Mouse (Mus musculus) urinary bladder, postnatal 4 days (tissue): ENCODE results near the gene Gbf1.
"Not testable (repeated sequence)": the region's sequence is repeated elsewhere in the genome, so short reads cannot be mapped to it uniquely, and the experiment has no call there.

Experiments used
- DNase-seq, 2 experiments: peaks; one replicate each; pipeline ENCODE4 v3.0.0; 2021 to 2022; ENCODE audit warnings: low spot score in 2 of 2

Gbf1 gene

DNA sequence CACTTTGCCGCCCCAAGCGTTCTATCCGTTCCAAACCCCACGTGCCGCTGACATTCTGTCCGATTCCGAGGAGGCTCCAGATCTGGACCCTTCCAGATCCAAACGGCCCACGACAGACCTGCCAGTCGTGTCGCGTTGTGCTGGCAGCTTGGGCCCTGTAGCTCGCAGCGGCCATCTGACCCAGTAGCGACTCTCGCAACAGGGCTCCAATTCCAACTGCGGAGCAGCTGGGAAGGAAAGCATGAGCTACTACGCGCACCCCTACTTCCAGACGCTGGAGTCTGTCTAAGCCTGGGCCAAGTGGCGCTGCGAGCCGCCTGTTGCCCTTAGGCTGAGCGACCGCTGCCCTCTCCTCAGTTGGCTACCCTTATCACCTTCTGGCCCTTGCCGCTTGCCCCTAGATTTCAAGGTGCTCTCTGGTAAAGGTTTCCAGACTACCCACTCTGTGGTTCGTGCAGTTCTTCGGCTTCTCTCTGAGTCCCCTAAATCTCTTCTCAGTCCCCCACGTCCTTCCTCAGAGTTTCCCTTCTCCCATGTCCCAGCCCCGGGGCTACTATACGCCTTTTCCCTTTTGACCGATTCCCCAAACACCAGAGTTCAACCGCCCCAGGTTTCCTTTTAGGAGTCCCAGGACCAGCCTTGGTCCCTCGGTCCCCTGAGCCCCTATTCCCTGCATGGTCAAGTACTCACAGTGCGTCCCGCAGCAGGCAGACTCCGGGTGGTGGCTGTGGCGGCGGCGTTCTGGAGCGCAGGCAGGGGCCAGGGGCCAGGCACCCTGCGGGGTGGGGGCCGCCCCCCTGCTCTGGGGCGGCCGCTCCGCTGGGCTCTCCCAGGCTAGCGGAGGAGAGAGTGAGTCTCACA lies 4.6 kb upstream of the Gbf1 start, which contains the start of gene Pitx3:
TSS of gene Pitx3 (minus strand) at position 816 of the 861 bp plus-strand sequence.
- DNase-seq = no peak

DNA sequence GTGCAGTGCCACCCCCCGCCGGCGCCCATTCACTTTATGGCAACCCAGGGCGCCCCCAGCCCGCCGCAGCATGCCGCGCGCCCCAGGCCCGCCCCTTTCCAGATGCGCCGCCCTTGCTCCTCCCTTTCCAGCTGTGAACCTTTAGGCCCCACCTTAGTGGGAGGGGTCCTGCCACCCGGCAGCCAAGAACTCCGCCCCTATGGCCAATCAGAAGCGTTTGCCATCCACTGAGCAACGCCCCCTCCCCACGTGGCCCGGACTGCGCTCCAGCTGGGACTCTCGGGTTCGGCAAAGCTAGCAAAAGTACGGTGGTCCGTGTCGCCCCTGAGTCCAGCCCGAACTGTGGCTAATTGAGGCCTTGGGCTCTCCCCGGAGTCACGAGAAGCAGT lies 3.9 kb upstream of the Gbf1 start:
- DNase-seq = peak; percentile 83 to 87

DNA sequence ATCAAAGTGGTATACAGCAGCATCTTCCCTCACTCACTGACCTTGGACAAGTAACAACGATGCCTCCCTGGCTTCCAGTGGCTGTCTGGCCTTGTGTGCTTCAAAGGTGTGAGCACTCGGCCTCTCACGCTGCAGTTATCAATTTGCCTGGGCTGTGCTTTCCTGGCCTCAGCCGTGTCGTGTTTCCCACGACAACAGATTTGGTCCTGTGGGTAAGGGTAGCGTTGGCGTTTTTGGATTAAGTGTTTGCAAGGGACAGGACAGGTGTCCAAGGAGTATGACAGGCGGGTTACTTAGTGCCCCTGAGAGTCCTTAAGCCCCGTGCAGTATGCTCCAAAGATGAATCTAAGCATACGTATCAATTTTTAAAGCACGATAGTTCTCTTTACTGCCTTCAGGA lies 3.2 kb upstream of the Gbf1 start:
- DNase-seq = no peak

DNA sequence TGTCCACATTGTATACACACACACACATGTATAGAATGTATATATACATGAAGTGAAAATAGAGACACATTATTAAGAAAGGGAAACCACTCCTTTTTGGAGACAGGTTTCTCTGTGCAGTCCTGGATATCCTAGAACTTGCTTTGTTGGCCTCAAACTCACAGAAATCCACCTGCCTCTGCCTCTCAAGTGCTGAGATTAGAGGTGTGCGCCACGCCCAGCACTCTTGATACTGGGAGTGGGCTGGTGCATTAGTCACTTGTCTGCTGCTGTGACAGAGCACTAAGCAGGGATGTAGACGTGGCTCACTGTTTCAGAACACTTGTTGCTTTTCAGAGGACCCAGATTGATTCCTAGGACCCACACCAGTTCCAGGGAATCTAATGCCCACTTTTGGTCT lies 13.6 kb downstream of the Gbf1 start:
- no peak for DNase-seq

DNA sequence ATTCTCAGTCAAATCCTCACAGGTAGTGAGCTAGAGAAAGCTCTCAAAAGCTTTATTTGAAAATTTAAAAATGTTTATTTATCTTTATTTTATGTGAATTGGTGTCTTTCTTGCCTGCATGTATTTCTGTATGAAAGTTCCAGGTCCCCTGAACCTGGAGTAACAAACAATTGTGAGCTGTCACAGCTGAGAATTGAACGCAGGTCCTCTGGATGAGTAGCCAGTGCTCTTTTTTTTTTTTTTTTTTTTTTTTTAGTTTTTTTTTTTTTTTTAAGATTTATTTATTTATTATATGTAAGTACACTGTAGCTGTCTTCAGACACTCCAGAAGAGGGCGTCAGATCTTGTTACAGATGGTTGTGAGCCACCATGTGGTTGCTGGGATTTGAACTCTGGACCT lies 14.9 kb downstream of the Gbf1 start:
- DNase-seq = not testable (repeated sequence)

DNA sequence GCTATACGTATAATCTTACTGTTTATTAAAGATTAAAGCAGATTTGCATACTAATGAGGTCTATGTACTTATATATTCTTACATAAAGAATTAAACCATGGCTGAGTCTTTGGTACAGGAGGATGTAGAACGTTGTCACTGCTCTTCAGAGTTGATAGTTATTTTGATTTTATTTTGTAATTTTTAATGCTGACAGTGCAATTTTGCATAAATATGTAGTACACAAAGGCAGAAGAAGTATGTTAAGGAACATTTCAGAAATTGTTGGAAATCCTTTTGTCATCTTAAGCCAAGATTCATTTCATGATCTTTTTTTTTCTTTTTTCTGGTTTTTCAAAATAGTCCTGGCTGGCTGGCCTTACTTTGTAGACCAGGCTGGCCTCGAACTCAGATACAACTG lies 17.1 kb downstream of the Gbf1 start:
- DNase-seq = no peak

DNA sequence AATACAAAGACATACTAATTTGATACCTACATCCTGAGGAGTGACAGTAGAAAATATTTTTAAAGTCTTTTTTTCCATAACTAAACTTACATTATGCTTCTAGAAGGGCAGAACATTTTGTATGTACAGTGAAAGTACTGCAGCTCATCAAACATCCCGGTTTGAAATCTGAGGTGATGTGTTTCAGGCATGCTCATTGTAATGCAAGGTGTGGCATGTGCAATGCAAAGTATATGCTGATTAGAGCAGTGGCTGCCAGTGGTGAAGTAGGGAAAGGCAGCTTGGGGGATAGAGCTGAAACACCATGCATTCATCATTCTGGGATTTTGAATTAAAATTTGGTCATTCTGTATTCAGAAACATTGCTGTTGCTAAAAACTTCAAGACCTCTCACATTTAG lies 17.6 kb downstream of the Gbf1 start:
- DNase-seq = no peak

DNA sequence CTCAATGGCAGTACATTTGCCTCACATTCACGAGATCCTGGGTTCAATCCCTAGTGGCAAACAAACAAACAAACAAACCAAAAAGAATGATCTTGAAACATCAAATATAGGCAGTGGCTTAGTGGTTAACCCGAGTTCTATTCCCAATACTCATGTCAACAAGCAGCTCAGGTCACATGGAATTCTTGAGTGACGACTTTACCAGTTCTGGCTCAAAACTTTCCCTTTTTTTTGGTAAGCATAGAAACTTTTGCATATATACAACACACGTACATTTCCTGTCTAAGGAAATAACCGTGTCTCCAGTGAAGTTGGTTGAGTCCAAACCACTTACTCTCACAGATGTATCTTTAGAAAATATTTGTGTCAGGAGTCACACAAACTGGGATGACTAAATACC lies 20.2 kb downstream of the Gbf1 start:
- DNase-seq = no peak

DNA sequence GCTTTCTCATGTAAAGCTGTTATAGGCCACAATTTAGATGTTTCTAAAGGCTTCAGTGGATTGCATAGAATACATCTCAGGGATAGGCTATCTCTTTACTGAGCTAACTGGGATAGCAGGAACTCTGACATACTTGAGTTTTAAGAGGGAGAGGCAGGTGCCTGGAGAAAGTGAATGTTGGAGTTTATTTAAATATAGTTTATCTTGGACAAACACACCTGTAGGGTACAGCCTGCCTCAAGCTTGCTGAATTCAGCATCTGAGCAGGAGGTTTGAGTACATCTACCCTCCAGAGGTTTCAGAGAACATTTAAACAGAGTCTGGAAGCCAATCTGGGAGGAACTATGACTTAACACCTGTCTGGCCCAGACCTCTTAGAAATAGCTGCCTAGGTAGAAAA lies 22.9 kb downstream of the Gbf1 start:
- no peak for DNase-seq

DNA sequence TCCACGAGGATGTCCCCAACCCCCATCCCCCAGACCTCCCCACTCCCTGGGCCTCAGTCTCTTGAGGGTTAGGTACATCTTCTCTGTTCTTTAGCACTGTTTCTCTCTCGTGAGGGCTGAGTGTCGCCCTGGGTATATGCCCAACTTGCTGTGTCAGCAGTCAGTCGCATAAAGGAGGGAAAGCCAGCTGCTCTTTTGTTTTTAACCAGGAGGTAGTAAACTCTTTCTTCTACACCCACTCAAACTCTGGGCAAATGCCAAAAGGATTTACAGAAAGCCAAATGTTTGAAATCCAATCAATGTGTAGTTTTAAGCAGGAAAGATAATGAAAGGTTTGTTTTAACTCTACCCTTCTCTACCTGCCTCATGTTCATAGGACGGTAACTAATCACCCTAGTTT lies 24.7 kb downstream of the Gbf1 start:
- DNase-seq = no peak

DNA sequence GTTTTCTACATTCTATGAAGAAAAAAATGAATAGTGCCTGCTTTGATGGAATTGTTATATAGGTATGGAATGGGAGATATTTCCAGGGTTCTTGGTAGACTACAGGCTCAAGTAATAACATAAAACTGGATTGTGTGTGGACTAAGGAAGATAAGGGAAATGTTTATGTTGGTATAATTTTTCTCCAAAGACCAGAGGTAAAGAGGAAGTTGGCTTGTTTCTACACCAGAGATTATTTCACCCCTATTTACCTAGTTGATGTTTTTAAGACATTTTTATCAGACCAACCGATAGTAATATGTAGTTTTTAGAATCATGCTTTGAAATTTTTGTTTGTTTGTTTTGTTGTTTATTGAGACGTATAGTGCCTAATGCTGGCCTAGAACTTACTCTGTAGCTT lies 28.0 kb downstream of the Gbf1 start:
- DNase-seq = no peak

DNA sequence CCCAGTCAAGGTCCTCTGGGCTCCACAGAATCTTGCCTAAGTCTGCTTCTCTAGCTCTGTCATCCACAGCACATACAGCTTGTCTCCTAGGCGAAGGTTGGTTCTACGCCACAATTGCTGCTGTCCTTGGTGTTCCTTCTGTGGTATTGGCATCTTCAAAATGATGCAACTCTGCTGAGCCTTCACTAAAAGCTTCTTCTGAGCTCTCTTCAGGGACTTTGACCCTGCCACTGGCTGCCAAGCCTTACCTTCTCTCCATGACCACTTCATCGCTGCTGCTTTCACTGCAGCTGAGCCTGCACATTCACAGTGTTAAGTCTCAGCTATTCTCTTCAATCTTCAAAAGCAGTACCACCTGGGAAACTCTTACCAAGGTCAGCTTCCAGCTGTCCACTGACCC lies 29.9 kb downstream of the Gbf1 start:
- DNase-seq = no peak

DNA sequence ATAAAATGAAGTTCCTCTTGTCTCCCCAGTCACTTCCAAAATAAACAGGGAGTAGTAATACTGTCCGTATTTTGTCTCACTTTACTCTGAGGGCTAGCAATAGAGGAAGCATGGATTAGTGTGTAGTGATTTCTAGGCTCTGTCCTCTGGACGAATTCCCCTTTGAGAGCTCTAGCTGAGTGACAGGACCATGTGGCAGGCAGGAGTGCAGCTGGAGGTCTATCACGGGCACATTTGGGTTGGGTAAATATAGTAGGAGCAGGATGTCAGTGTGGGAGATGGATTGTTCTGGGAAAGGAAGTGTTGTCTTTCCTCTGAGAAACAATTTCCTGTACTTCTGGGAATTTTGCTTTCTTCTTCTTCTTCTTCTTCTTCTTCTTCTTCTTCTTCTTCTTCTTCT lies 34.3 kb downstream of the Gbf1 start:
- DNase-seq = no peak

DNA sequence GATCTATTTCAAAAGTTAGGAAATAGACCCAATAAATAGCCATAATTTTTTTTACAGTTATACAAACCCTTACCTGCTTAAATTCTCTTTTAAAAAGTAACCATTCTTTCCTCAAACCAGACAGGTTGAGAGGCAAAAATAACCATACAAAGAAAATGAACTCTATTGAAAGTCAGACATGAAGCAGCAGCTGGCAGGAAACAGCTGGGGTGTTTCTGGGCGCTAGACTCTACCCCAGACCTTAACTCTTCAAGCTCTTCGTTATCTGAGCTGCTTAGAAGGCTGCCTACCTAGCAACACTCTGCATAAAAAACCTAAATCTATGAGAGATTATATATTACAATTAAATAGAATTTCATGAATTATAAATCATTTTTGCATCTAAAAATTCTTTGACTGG lies 34.9 kb downstream of the Gbf1 start:
- DNase-seq = no peak

DNA sequence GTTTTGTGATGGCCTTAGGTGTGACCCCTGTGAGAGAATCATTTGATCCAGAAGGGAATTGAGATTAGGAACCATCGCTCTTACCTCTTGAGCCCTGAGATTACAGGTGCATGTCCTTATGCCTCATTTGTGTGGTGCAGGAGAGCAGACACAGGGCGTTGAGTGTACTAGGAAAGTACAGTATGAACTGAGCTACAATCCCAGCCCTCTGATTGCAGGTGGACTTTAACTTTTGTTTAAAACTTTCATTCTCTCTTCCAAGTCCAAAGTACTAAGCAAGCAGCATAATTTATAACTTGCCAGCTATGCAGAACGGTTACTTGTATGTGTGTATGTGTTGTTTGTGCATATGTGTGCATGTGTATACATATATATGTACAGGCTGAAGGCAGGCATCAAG lies 46.0 kb downstream of the Gbf1 start:
- DNase-seq = no peak

DNA sequence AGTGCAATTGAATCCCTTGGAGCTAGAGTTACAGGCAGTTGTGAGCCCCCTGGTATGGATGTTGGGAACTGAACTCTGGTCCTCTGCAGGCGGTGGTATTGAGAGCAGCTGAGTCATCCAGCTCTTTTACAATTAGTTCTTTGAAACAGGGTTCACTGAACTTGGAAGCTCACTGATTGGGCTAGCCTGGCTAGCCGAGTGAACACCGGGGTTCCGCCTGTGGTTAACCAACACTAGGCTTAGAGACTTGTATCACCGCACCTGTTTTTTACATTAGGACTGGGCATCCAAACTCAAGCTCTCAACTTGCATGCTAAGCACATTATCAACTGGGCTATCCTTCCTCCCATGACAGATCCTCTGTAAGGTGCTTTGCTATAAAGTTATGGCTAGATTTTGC lies 46.6 kb downstream of the Gbf1 start:
- no peak for DNase-seq

DNA sequence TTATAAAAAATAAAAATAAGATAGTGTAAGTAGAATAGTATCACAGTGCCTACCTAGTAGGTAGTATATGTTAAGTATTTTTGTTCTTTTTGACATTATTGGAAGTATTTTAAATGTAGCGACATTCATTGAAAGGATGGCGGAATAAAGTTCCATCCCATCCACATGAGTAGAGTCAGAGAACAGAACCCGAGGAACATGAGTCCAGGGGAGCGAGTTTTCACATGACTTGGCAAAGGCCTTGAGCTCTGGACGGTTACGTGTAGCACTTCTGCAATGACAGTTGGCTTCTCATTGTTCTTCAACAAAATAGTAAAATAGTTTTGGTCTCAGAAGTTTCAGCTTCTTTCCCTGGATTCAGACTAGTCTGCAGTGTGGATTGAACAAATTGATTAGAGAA lies 51.9 kb downstream of the Gbf1 start:
- no peak for DNase-seq

DNA sequence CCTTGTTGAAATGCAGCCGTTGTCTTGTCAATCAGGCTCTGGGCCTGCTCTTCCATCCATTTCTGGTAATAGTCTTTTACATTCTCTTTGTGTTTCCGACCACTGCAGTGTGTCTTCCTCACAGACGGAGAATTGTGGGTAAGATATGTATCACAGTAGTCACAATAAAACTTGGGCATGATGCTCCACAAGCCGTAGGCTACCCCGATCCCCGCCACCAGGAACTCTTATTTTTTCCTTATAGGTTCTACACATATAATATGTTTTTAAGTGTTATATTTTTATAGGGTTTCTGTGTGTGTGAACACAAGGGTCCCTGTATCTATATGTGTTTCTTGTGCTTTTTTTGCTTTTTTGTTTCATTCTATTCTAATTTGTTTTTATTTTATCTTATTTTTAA lies 53.4 kb downstream of the Gbf1 start:
- no peak for DNase-seq

DNA sequence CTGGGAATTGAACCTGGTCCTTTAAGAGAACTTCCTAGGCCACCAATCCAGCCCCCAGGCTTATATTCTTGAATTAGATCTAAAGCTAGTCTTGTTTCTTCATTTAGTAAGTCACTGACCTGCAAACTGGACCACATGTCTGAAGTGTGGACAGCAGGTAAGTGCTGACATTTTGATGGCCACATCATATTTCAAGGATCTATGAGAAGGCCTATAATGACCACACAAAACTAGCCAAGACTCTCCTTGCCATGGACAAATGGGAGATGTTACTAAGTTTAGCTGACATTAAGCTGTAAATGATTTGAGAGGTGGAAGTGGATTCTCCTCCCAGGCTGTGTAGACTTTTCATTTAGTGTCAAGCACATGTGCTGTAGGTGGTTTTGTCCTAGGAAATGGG lies 58.6 kb downstream of the Gbf1 start:
- DNase-seq = no peak

DNA sequence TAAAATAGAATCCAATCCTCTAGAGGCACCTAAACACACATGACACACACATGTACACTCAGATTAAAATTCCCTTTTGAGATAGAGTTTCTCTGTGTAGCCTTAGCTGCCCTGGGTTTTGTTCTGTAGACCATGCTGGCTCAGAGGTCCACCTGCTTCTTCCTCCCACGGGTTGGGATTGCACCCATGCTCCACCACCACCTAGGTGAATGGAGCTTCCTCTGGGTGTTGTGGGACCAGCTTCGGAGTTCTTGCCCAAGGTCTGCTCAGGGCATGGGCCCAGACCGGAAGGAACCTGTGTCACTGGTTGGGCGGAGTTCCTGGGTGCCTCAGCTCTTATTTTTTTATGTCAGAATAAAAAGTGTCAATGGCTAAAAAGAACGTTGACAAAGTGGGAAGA lies 62.2 kb downstream of the Gbf1 start:
- no peak for DNase-seq

DNA sequence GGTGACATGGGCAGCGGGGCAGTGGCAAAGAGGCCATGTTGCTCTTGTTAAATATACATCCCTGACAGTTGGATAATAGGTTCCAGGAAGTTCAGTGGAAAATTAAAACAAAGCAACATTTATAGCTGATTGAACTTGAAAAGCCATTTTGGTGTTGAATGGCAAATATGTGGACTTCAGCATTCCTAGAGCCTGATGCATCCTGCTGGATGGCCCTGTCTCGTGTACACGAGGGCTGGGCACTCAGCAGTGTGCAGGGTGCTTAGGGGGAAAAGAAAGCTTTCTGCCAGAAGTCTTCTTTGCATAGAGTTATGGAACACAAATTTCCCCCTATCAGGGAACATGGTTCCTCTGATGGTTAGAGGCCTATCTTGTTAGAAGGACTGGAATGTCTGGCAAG lies 63.1 kb downstream of the Gbf1 start:
- DNase-seq = no peak

DNA sequence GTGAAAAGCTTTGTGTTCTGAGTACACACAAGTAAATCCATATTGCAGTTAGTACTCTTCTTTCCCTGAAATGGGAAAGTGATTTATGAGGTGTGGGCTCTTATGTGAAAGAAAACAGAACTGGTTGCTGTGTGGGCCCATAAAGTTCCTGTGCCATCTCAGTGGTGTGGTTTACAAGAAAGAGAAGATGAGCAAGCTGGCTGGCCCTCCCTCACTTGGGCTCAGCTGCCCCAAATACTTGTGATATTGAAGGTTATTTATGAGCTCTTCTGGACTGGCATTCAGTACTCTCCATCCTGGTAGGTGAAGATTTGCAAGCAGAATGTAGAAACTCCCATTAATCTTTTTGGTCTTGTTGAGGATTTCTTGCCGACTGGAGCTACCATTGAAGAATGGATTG lies 64.4 kb downstream of the Gbf1 start:
- DNase-seq = no peak

DNA sequence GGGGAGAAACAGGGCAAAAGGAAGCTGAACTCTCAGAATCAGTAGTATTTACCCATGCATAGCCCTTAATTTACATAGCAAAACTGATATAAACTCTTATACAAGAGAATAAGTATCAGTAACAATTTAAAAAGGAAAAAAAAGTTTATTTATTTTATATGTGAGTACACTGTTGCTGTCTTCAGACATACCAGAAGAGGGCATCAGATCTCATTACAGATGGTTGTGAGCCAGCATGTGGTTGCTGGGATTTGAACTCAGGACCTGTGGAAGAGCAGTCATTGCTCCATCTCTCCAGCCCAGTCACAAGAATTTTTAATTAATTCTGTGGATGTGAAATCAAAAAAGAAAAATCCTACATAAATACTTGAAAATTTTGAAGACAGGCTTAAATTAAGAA lies 65.0 kb downstream of the Gbf1 start:
- DNase-seq = not testable (repeated sequence)

DNA sequence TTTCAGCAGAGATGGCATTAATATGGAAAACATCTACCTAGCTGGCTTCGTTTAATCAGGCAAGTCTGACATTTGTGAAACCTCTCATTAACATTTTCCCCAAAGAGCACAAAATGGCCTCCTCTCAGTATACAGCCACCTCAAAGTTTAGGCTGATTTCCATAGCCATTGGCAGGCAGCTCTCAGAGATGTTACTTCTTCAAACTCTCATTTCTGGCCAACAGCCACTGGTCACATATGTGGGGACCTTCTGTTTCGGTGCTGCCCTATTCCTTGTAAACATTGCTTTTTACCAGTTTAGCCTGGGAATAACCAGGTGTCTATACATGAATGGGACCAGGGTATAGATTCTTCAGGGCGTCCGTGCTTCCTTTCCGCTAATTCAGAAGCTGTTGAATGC lies 67.8 kb downstream of the Gbf1 start:
- DNase-seq = no peak
